Mouse (Mus musculus): ENCODE measurements around the gene Serping1.
"Not testable (repeated sequence)": the region's sequence is repeated elsewhere in the genome, so short reads cannot be mapped to it uniquely, and the experiment has no call there.

The Serping1 gene

GRCm38 (mm10) chr2:84775241-84775640 is at the start of gene Serping1:
Gene Serping1 (minus strand): TSS chr2:84775444.
- DNase-seq (ENCODE audit: low spot score): no peak

- no peak for DNase-seq (ENCODE audit: low spot score)
Measured at GRCm38 (mm10) chr2:84823237-84823636, 48.0 kb upstream of the Serping1 start.

DNA sequence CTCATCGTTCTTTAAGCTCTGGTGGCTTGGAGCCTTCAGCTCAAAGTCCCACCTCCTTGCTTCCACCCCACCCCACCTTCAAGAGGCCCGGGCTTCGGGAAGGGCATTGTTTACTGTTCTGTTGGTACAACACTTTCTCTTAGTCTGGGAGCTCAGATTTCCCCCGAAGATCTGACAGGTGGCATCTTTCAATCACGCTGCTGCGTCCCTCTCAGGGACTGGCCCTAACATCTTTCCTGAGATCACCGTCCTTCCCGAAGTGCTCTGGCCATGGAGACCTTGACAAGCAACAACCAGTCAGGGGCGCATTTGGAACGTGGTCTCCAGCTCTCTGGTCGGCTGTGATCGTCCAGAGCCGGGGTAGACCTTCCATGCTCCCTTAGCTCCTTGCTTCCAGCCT is 47.3 kb upstream of the Serping1 start, which contains the start of gene Smtnl1:
Gene Smtnl1 (minus strand): TSS at position 101 of the 400 bp plus-strand sequence.
- DNase-seq (ENCODE audit: low spot score): no peak

DNA sequence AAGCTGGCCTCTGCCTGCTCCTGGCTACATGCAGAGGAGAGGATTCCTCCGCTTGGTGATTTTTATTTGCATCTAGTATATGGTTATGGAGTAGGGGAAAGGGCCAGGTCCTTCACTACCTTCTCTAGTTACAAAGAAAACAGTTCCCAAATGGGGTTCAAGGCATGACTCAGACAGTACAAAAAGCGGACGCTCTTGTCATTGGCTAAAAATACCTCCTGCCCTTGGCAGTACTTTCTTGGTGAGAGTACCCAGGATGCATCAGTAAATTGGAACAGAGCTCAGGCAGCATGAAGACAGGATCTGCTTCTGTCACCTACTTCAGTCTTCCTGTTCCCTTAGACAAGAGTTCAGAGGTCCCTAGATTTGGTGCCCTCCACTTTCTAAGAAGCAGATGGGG is 44.6 kb upstream of the Serping1 start:
- DNase-seq (ENCODE audit: low spot score): no peak

DNA sequence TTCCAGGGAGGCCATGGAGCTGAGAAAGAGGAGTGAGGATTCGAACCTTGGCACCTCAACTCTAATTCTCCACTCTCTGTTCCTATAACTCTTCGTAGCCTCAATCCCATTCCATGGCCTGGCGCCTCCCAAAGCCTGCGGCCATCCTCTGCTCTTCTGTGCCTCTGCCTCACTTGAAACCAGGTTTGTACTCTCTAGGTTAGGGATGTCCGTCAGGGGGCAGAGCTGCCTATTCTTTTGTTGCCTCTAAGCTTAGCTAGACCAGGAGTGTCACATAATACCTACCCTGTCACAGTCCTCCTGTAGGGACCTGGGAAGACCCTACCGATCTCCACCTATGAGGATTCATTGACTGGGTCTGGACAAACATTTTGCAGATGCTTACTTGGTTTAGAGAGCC is 37.4 kb upstream of the Serping1 start:
- no peak for DNase-seq (ENCODE audit: low spot score)

- DNase-seq (ENCODE audit: low spot score): peak; percentile 27
Measured at GRCm38 (mm10) chr2:84811880-84812279, 36.6 kb upstream of the Serping1 start.

DNA sequence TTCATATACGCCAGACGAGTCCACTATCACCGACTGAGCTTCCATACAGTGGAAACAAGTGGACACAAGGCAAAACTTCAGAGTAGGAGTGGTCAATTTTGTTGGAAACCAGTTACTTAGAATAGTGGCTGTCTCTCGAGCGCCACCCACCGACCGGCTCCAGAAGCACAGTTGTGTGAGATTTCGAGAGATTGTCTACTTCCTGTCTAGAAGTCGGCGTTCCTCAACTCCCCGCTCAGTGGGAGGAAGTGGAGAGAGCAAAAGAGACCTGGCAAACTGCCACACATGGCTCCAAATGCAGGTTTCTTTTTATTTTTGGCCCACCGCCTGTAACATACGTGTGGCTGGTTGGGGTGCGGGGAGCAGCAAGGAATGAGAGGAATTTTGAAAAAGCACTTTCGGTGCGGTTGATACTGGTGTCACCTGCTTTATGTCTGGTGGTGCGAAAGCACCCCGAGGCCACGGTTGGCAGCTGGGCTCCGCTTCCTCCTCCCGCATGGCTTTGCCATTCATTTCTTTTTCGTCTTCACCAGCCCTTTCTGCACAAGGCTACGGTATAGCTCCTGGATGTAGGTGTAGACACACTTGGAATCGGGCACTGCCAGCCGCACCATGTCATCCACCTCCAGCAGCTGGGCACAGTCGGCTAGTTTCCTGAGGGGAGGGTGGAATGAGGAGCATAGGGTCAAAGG is 35.8 kb upstream of the Serping1 start:
- DNase-seq (ENCODE audit: low spot score): peak; percentile 82

- no peak for DNase-seq (ENCODE audit: low spot score)
Measured at GRCm38 (mm10) chr2:84810526-84810885, 35.3 kb upstream of the Serping1 start.

GRCm38 (mm10) chr2:84809330-84809729 is 34.1 kb upstream of the Serping1 start:
- DNase-seq (ENCODE audit: low spot score): no peak

GRCm38 (mm10) chr2:84806546-84806945 is 31.3 kb upstream of the Serping1 start:
- no peak for DNase-seq (ENCODE audit: low spot score)

GRCm38 (mm10) chr2:84803963-84804362 is 28.7 kb upstream of the Serping1 start:
- DNase-seq (ENCODE audit: low spot score): no peak

GRCm38 (mm10) chr2:84801223-84801622 is 26.0 kb upstream of the Serping1 start:
- not testable (repeated sequence) for DNase-seq (ENCODE audit: low spot score)

DNA sequence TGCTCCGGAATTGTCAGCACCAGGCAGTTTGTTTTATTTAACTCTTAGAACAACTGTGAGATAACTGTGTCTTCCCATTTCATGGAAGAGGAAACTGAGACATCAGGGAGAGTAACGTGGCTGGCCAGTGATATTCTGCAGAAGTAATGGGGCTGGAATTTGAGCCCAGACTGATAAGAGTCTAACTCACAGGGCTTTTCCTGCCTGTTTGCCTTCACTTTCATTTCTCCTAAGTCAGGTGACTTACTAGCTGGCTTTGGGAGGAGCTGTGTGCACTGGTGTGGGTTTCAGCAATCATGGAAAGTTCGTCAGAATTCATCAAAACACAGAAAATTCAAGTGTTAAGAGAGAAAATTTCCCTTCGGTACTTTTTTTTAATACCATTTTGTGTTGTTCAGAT is 25.1 kb upstream of the Serping1 start:
- DNase-seq (ENCODE audit: low spot score): no peak

GRCm38 (mm10) chr2:84799041-84799561 is 23.9 kb upstream of the Serping1 start:
- DNase-seq (ENCODE audit: low spot score): peak; percentile 39

DNA sequence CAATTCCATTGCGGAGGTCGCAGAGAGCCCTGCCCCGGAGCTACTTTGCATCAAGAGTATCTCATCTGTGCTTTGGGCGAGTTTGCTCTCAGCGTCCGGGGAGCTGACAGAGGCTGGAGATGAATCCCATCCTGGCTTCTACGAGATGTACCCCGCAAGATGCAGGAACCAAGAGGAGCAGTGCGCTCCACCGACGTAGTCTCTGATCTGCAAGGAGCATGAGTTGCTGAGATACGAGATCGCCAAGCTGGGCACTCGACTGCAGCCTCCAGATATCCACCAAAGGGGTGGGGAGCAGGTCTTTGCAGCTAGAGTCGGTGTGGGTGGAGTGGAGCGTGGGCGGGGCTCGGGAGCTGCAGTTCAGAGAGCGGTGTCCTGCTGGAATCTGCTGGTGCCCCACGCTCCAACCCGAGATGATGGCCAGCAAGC is 23.3 kb upstream of the Serping1 start, which contains the start of gene Ube2l6:
Gene Ube2l6 (plus strand): TSS at position 336 of the 429 bp plus-strand sequence.
- peak; percentile 67 for DNase-seq (ENCODE audit: low spot score)

DNA sequence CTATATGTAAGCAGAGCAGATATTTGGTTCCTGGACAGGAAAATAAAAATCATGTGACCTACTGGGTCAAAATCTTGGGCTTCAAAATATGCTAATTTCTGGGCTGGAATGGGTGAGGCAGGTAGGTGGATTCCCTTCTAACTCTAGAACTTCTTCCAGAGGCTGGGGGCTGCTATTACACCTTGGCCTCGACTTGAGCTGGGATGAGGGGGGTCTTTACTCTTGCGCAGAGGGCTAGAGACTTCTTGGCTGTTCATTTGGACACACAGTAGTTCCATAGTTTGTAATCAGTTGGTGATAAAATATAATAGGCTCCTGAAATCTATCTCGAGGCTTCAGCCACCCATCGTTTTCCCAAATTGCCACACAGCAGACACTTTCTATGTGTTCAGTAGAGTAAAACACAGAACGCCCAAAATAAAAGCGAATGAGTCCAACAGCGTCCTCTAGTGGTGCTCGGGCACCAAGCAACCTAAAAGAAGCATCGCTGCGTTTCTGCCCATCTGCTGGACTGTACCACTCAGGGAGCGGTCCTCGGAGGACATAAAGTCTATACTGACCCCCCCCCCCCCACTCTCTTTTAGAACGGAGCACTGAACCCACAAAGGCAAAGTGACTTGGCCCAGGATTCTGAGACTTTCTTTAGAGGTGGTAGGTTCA is 22.7 kb upstream of the Serping1 start:
- DNase-seq (ENCODE audit: low spot score): peak; percentile 69

- DNase-seq (ENCODE audit: low spot score): no peak
Measured at GRCm38 (mm10) chr2:84793871-84794270, 18.6 kb upstream of the Serping1 start.

DNA sequence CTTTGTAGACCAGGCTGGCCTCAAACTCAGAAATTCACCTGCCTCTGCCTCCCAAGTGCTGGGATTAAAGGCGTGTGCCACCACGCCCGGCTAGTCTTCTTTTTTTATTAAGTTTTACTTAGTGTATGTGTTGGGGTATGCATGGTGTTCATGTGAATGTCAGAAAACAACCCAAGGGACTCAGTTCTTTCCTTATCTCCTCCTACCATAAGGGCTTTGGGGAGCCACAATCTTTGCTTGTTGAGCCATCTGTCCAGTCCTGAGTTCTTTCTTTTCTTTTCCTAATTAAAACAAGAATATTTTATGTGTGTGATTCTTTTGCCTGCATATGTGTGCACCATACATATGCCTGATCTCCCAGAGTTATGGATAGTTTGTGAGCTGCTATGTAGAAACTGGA is 17.9 kb upstream of the Serping1 start:
- DNase-seq (ENCODE audit: low spot score): no peak

GRCm38 (mm10) chr2:84792516-84792915 is 17.3 kb upstream of the Serping1 start:
- DNase-seq (ENCODE audit: low spot score): no peak

DNA sequence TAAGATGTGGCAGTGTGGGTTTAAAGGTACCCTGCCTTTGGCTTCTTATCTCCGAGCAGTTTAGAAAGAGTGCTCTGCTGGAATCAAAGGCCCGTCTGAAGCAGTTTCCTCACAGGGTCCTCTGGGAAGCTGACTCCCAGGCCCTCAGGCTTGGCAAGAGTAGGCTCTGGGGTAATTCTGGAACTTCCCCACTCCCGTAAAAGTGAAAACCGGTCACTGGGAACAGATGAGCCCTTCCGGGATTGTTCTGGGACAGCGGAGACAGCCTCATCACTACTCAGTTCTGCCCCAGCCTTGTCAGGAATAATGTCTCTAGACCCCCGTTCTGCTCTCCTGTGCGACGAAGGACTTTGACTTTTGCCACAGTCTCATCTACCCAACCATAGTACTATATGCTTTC is 15.2 kb upstream of the Serping1 start:
- no peak for DNase-seq (ENCODE audit: low spot score)

- no peak for DNase-seq (ENCODE audit: low spot score)
Measured at GRCm38 (mm10) chr2:84788316-84788715, 13.1 kb upstream of the Serping1 start.

DNA sequence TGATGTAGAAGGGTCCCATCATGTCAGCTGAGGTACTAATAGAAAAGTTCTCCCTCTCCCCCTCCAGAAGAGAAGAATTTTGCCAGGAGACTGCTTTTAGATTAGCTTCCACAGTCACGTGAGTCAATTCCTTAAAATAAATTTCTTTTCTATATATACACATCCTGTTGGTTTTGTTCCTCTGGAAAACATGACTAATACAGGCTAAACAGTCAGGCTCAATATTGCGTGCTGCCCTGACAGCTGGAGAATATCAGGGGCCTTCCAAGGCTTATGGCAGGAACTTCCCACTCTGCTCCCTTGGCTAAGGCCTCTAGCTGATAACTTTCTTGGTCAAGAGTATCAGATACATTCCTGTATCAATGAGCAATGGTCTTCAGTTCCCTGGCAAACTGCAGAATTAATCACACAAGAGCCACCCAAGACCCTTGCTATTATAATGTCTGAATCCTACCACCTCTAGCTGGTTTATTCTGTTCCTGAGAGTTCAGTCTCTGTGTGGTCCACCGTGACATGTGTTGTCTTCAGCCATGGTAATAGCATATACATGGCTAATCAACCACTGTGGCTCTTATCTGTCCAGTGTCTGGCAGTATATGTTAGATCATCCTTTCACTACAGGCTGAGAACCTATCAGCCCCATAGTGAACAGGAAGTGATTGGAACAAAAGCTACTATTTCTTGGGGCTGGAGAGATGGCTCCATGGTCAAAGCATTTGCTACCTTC is 8.8 kb upstream of the Serping1 start:
- no peak for DNase-seq (ENCODE audit: low spot score)

DNA sequence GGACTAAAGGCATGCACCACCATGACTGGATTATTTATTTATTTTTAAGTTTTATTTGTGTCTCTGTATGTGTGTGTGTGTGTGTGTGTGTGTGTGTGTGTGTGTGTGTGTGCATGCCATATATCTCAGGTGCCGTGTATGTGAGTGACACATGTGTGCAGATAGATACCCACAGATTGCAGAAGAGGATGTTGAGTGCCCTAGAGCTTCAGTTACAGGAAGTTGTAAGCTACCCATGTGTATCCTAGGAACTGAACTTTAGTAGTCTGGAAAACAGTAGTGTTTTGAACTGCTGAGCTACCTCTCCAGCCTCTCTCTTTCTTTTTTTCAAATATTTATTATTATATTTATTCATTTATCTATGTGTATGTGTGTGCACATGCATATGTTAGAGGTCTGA is 8.1 kb upstream of the Serping1 start:
- no peak for DNase-seq (ENCODE audit: low spot score)

Measured in ovary, postnatal 36 days (tissue).